Mouse (Mus musculus): Measurements from ENCODE around the gene Pla2g15. TPM values are rescaled to one million over a fixed set of nuclear protein-coding genes. Genes with fewer than 3 reads are reported as not detected.

Gene Pla2g15
- polyA plus RNA-seq, 1 experiment = not detected

GRCm38 (mm10) chr8:106132356-106132755, 17.8 kb upstream of the Pla2g15 start:
- no peak overlapping the region for H3K27ac ChIP-seq (ENCODE audit: insufficient read depth, low read depth, low read length)
- H3K4me3 ChIP-seq (ENCODE audit: insufficient read depth, low read depth, low read length) = no peak overlapping the region
- peaks cover 28% of the 10 kb centered on the region for H3K4me1 ChIP-seq (ENCODE audit: control insufficient read depth, insufficient read depth, low read length)
- TF ChIP-seq POLR2A (IDR thresholded peaks at IDR 0.05; ENCODE audit: insufficient read depth, low read depth, low read length) (no peak), CTCF (IDR thresholded peaks at IDR 0.05; ENCODE audit: insufficient read depth, low read depth, low read length) (no peak)
- 93% methylated on average over 11 of the region's 11 CpGs for WGBS

GRCm38 (mm10) chr8:106133526-106133925, 16.7 kb upstream of the Pla2g15 start:
- TF ChIP-seq CTCF (IDR thresholded peaks at IDR 0.05; ENCODE audit: insufficient read depth, low read depth, low read length) (no peak), POLR2A (IDR thresholded peaks at IDR 0.05; ENCODE audit: insufficient read depth, low read depth, low read length) (no peak)
- Histone ChIP-seq H3K4me1 (ENCODE audit: control insufficient read depth, insufficient read depth, low read length) (peaks cover 36% of the 10 kb centered on the region), H3K27ac (ENCODE audit: insufficient read depth, low read depth, low read length) (no peak overlapping the region), H3K4me3 (ENCODE audit: insufficient read depth, low read depth, low read length) (no peak overlapping the region)
- 77% methylated on average over 13 of the region's 13 CpGs for WGBS

GRCm38 (mm10) chr8:106133946-106134345, 16.3 kb upstream of the Pla2g15 start:
- Histone ChIP-seq H3K4me1 (ENCODE audit: control insufficient read depth, insufficient read depth, low read length) (peaks cover 36% of the 10 kb centered on the region), H3K4me3 (ENCODE audit: insufficient read depth, low read depth, low read length) (no peak overlapping the region), H3K27ac (ENCODE audit: insufficient read depth, low read depth, low read length) (no peak overlapping the region)
- 87% methylated on average over 6 of the region's 6 CpGs for WGBS
- TF ChIP-seq POLR2A (IDR thresholded peaks at IDR 0.05; ENCODE audit: insufficient read depth, low read depth, low read length) (no peak), CTCF (IDR thresholded peaks at IDR 0.05; ENCODE audit: insufficient read depth, low read depth, low read length) (no peak)

GRCm38 (mm10) chr8:106134751-106135571, 15.2 kb upstream of the Pla2g15 start:
- TF ChIP-seq CTCF (IDR thresholded peaks at IDR 0.05; ENCODE audit: insufficient read depth, low read depth, low read length) (no peak), POLR2A (IDR thresholded peaks at IDR 0.05; ENCODE audit: insufficient read depth, low read depth, low read length) (no peak)
- WGBS = 32% methylated on average over 14 of the region's 14 CpGs
- no peak overlapping the region for H3K4me3 ChIP-seq (ENCODE audit: insufficient read depth, low read depth, low read length)

GRCm38 (mm10) chr8:106135672-106136071, 14.5 kb upstream of the Pla2g15 start:
- 11% methylated on average over 19 of the region's 19 CpGs for WGBS
- no peak overlapping the region for H3K4me3 ChIP-seq (ENCODE audit: insufficient read depth, low read depth, low read length)
- no peak overlapping the region for H3K27ac ChIP-seq (ENCODE audit: insufficient read depth, low read depth, low read length)
- peaks cover 36% of the 10 kb centered on the region for H3K4me1 ChIP-seq (ENCODE audit: control insufficient read depth, insufficient read depth, low read length)
- TF ChIP-seq CTCF (IDR thresholded peaks at IDR 0.05; ENCODE audit: insufficient read depth, low read depth, low read length) = no peak
- TF ChIP-seq POLR2A (IDR thresholded peaks at IDR 0.05; ENCODE audit: insufficient read depth, low read depth, low read length) = no peak

More at GRCm38 (mm10) chr8:106134751-106135571, 15.2 kb upstream of the Pla2g15 start:
- peaks cover 36% of the 10 kb centered on the region for H3K4me1 ChIP-seq (ENCODE audit: control insufficient read depth, insufficient read depth, low read length)
- no peak overlapping the region for H3K27ac ChIP-seq (ENCODE audit: insufficient read depth, low read depth, low read length)

- no peak for TF ChIP-seq CTCF (IDR thresholded peaks at IDR 0.05; ENCODE audit: insufficient read depth, low read depth, low read length)
- WGBS = 1% methylated on average over 86 of the region's 86 CpGs
- no peak within 1 kb of the TSS for H3K27ac ChIP-seq (ENCODE audit: insufficient read depth, low read depth, low read length)
Observed at GRCm38 (mm10) chr8:106136156-106137130, 13.8 kb upstream of the Pla2g15 start, which contains the start of gene Esrp2. Gene Esrp2, minus strand, starts transcription at chr8:106136974.

GRCm38 (mm10) chr8:106137218-106137905, 12.8 kb upstream of the Pla2g15 start:
- peaks cover 36% of the 10 kb centered on the region for H3K4me1 ChIP-seq (ENCODE audit: control insufficient read depth, insufficient read depth, low read length)
- 13% methylated on average over 22 of the region's 22 CpGs for WGBS
- H3K4me3 ChIP-seq (ENCODE audit: insufficient read depth, low read depth, low read length) = peak overlapping the region; percentile 43
- no peak for TF ChIP-seq CTCF (IDR thresholded peaks at IDR 0.05; ENCODE audit: insufficient read depth, low read depth, low read length)
- no peak for TF ChIP-seq POLR2A (IDR thresholded peaks at IDR 0.05; ENCODE audit: insufficient read depth, low read depth, low read length)
- no peak overlapping the region for H3K27ac ChIP-seq (ENCODE audit: insufficient read depth, low read depth, low read length)

More at GRCm38 (mm10) chr8:106136156-106137130, 13.8 kb upstream of the Pla2g15 start, which contains the start of gene Esrp2:
- Histone ChIP-seq H3K4me1 (ENCODE audit: control insufficient read depth, insufficient read depth, low read length) (peaks cover 36% of the 10 kb centered on the region), H3K4me3 (ENCODE audit: insufficient read depth, low read depth, low read length) (peak within 1 kb of the TSS; percentile 43)

GRCm38 (mm10) chr8:106137906-106138477, 12.2 kb upstream of the Pla2g15 start:
- WGBS = under 1% methylated on average over 24 of the region's 24 CpGs
- Histone ChIP-seq H3K4me1 (ENCODE audit: control insufficient read depth, insufficient read depth, low read length) (peaks cover 36% of the 10 kb centered on the region), H3K27ac (ENCODE audit: insufficient read depth, low read depth, low read length) (no peak overlapping the region), H3K4me3 (ENCODE audit: insufficient read depth, low read depth, low read length) (peak overlapping the region; percentile 43)
- TF ChIP-seq CTCF (IDR thresholded peaks at IDR 0.05; ENCODE audit: insufficient read depth, low read depth, low read length) = no peak

Measured in olfactory bulb, adult 2 months (tissue).